Mouse (Mus musculus) testis, postnatal 14 days (tissue): ENCODE results near the gene Tmem238.

Source experiments
- DNase-seq: peaks from one replicate; pipeline ENCODE4 v3.0.0; 2021; ENCODE audit warnings: low spot score

Gene Tmem238

DNA sequence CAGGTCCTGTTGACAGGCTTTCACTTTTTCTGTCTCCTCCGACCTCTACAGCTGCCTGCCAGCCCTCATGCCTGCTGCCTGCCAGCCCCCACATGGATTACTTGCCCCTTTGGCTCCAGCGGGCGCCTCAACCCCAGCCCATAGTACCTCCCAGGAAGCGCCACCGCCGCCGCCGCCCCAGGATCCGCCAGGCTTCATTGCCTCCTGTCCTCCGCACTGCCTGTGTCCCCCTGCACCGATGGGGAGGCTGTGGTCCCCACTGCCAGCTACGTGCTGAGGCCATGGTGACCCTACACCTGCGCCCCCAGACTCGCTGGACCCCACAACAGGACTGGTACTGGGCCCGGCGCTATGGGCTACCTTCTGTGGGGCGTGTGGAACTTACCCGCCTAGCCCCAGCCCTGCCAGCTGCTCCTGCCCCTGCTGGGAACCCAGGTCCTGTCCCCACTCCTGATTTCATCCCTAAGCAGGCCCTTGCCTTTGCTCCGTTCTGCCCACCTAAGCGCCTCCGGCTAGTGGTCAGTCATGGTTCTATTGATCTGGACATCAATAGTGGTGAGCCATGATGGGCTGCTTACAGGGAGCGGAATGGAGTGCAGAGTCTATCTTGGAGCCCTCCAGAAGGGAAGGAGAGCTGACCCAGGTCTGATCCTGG lies 43.0 kb downstream of the Tmem238 start:
- no peak for DNase-seq

DNA sequence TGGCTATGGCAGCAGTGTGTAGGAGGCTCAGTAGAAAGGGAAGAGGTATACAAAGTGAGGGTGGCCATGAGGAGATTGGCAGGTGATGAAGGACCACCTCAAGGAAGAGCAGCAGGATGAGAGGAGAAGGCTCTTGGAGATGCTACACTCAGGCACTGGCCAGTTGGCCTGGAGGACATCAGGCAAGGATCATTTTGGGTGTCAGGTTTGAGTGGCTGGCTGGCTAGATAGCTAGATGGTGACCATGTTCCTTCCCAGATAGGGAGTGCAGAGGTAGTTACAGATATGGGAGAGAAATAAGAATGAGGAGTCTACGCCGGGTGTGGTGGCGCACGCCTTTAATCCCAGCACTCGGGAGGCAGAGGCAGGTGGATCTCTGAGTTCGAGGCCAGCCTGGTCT lies 44.6 kb downstream of the Tmem238 start:
- DNase-seq = no peak

- peak; percentile 20 for DNase-seq
Observed at GRCm38 (mm10) chr7:4743354-4743753, 46.1 kb downstream of the Tmem238 start.

DNA sequence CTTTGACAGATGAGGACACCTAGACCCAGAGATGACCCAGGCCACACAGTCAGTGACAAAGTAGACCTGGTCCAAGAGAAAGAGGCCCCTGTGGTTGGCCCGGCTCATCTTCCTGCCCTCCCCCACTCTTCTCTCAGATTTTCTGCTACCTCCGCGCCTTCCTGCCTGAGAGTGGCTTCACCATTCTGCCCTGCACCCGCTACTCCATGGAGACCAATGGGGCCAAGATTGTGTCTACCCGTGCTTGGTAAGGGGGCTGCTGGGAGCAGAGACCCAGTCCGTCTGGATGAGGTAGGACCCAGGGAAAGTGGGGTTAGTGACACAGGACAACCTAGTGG lies 47.0 kb downstream of the Tmem238 start:
- peak; percentile 9 for DNase-seq

DNA sequence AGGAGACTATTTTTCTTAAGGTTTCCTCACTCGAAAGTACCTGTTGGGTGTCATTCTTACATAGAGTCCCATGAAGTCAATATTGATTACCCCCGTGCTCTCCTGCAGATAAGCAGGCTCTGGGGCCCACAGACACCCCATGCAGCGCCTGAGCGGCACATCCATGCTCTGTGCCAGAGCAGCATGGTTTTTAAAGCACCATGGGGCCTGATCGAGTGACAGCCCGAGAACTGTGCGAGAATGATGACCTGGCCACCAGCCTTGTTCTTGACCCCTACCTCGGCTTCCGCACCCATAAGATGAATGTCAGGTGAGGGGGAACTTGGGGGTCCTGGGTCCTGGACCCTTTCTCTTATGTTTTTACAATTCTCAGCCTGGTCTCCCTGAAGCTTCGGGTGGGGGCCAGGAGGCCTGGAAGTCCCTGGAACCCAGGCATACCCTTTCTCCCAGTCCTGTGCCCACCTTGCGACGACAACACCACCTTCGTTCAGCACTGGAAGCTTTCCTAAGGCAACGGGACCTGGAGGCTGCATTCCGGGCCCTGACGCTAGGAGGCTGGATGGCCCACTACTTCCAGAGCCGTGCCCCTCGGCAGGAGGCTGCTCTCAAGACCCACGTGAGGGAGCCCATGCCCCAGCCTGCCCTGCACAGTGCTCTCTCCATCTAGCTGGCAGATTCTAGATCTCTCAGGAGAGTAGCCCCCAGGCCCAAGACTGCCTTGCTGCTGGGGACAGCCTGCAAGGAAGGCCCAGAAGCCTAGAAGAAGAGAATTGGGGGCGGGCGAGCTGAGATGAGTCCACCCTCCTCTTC lies 47.6 kb downstream of the Tmem238 start:
- peak; percentile 9 for DNase-seq

DNA sequence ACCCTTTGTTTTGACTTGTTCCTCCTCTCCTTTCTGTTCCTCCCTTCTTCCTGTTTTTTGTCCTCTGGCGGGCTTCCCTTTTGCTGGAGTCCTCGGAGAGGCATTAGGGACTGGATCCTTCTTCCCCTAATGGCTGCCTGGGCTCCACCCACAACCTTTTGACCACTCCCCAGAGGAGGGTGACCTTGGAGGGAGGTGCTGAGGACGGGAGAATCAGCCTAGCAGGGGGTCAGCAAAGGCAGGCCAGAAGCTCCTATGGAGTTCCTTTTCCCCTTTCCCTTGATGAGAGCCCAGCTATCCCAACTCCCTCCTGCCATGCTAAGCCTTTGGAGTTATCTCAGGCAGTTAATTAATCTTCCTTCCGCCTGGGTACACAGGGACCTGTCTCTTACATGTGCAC lies 48.3 kb downstream of the Tmem238 start:
- DNase-seq = peak; percentile 32

GRCm38 (mm10) chr7:4740309-4740727 lies 49.1 kb downstream of the Tmem238 start:
- no peak for DNase-seq

- DNase-seq = peak; percentile 98
Observed at GRCm38 (mm10) chr7:4739544-4740275, 49.7 kb downstream of the Tmem238 start, which contains the start of gene Kmt5c. Gene Kmt5c, plus strand, starts transcription at chr7:4740115.

- DNase-seq = no peak
Observed at GRCm38 (mm10) chr7:4739041-4739543, 50.4 kb downstream of the Tmem238 start.
